Mouse (Mus musculus): ENCODE data around the gene Gm20388. TPM values are rescaled to one million over a fixed set of nuclear protein-coding genes. Genes with fewer than 3 reads are reported as not detected.

Gene Gm20388
- polyA plus RNA-seq, 1 experiment from 2014 or later: 2.5 TPM

GRCm38 (mm10) chr8:123233760-123234159 lies 3323.1 kb downstream of the Gm20388 start:
- H3K4me3 ChIP-seq: 0 out of 2 replicates have a peak overlapping the region, but pooled peaks have one; percentile 8
- H3K27me3 ChIP-seq (ENCODE audit: low read depth, poor library complexity, severe bottlenecking): peaks cover 58% of the 10 kb centered on the region
- peaks cover 19% of the 10 kb centered on the region for H3K36me3 ChIP-seq
- H3K27ac ChIP-seq: no peak overlapping the region
- WGBS: 78% methylated on average over 11 of the region's 11 CpGs
- H3K9me3 ChIP-seq (replicated peaks): no peaks in the 10 kb centered on the region
- H3K4me1 ChIP-seq: peaks cover 27% of the 10 kb centered on the region
- no peak for DNase-seq (ENCODE audit: low spot score)

GRCm38 (mm10) chr8:123234918-123235519 lies 3324.4 kb downstream of the Gm20388 start:
- no peak overlapping the region for H3K27ac ChIP-seq
- no peak for DNase-seq (ENCODE audit: low spot score)

DNA sequence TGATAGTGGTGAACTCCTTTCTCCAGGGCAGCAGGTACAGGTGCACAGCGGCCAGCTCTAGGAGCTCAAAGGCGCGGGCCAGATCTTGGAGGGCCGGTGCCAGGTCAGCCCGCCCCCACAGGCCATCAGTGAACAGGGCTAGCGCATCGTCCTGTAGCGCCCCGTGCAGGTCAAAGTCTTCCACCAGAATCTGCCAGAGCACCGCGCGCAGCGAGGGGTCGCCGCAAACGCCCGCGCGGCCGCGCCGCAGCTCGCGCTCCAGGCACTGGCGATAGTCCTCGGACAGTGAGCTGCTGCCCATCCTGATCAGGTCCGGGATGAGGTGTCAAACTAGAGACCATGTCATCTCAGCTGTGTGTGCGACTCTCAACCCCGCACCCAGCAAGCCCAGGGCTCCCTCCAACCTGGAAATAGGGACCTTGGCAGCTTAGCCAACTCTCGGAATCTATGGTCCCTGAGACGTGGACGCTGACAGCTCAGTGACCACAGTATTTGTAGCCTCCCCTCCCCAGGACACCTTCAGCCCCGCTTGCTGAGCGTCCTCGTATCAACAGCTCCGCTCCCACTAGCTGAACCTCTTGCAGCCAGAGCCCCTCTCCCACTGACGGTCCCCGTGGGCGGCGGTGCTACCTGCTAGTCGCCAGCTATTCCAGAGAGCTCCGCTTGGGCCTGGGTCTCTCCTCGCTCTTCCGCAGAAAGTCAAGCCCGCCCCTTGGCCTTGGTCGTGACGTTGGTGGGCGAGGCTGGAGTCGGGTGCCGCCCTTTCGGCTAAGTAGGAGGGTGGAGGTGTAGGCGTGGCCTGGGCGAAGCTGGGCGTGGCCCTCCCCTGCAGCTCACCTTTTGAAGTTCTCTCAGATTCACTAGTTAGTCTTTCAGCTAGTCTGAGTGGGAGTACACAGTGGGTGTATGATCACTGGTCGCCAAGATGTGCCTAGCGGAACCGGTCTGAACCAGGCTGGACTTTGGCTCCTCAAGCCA lies 3325.2 kb downstream of the Gm20388 start, which contains the start of gene Spata2l:
Spata2l (minus strand) TSS at position 714 of the 978 bp plus-strand sequence.
- WGBS: 3% methylated on average over 57 of the region's 57 CpGs
- H3K27ac ChIP-seq: no peak within 1 kb of the TSS
- H3K4me3 ChIP-seq: peak within 1 kb of the TSS; percentile 55
- peak; percentile 91 for DNase-seq (ENCODE audit: low spot score)
- H3K4me1 ChIP-seq: peaks cover 27% of the 10 kb centered on the region
- peaks cover 5% of the 10 kb centered on the region; the same call in 1 of the 2 replicates for H3K36me3 ChIP-seq
- peaks cover 58% of the 10 kb centered on the region for H3K27me3 ChIP-seq (ENCODE audit: low read depth, poor library complexity, severe bottlenecking)
- no peaks in the 10 kb centered on the region for H3K9me3 ChIP-seq (replicated peaks)

More at GRCm38 (mm10) chr8:123234918-123235519, 3324.4 kb downstream of the Gm20388 start:
- Histone ChIP-seq H3K4me3 (peak overlapping the region; percentile 55), H3K9me3 (replicated peaks) (no peaks in the 10 kb centered on the region), H3K36me3 (peaks cover 9% of the 10 kb centered on the region), H3K4me1 (peaks cover 27% of the 10 kb centered on the region), H3K27me3 (ENCODE audit: low read depth, poor library complexity, severe bottlenecking) (peaks cover 58% of the 10 kb centered on the region)
- 42% methylated on average over 13 of the region's 13 CpGs for WGBS

DNA sequence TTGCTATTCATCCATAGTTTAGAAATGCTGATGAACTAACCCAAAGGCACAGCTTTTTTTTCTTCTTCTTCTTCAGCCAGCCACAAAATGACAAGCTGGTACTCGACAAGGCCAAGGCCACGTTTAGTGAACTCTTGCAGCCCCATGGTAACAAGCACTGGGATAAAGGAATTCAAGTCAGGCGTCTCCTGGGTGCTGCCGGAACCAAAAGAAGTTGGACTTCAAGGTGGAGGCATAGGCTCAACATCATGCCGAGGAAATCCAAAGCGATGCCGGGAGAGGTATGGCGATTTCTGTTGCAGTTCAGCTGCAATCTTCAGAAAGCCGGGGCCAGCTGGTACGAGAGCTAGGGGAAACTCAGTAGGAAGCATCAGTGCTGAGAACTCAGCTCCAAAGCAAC lies 3328.8 kb downstream of the Gm20388 start:
- Histone ChIP-seq H3K27ac (no peak overlapping the region), H3K27me3 (ENCODE audit: low read depth, poor library complexity, severe bottlenecking) (peaks cover 29% of the 10 kb centered on the region), H3K9me3 (replicated peaks) (no peaks in the 10 kb centered on the region), H3K4me3 (no peak overlapping the region), H3K4me1 (peaks cover 23% of the 10 kb centered on the region), H3K36me3 (peaks cover 30% of the 10 kb centered on the region)
- WGBS: 91% methylated on average over 10 of the region's 10 CpGs
- DNase-seq (ENCODE audit: low spot score): no peak

- Histone ChIP-seq H3K27me3 (ENCODE audit: low read depth, poor library complexity, severe bottlenecking) (no peaks in the 10 kb centered on the region), H3K4me3 (no peak overlapping the region), H3K9me3 (replicated peaks) (no peaks in the 10 kb centered on the region), H3K4me1 (peaks cover 1% of the 10 kb centered on the region; the same call in 1 of the 2 replicates), H3K36me3 (peaks cover 59% of the 10 kb centered on the region), H3K27ac (no peak overlapping the region)
- no peak for DNase-seq (ENCODE audit: low spot score)
- WGBS: 83% methylated on average over 7 of the region's 7 CpGs
These were observed 3331.7 kb downstream of the Gm20388 start for GRCm38 (mm10) chr8:123242107-123242923.

DNA sequence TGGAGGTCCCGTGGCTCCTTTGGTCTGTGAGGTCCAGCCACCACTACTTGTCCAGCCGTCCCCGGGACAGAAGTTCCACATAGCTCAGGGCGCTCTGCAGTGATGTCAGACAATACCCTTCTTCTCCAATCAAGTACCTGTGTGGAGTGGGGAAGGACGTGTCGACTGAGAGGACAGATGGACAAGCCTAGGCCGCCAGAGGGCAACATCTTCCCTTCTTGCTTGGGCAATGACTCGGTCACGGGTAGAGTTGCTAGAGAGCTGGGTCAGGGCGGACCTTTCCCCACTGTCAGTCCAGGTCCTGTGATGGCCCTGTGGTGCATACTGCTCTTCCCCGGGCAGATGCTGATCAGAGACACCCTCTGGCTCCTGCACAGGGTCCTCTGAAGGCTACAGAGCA lies 3332.4 kb downstream of the Gm20388 start:
- Histone ChIP-seq H3K27ac (no peak overlapping the region), H3K4me1 (no peaks in the 10 kb centered on the region), H3K27me3 (ENCODE audit: low read depth, poor library complexity, severe bottlenecking) (no peaks in the 10 kb centered on the region), H3K36me3 (peaks cover 66% of the 10 kb centered on the region), H3K4me3 (no peak overlapping the region), H3K9me3 (replicated peaks) (no peaks in the 10 kb centered on the region)
- no peak for DNase-seq (ENCODE audit: low spot score)
- WGBS: 68% methylated on average over 11 of the region's 11 CpGs

GRCm38 (mm10) chr8:123244382-123244781 lies 3333.7 kb downstream of the Gm20388 start:
- DNase-seq (ENCODE audit: low spot score): no peak
- Histone ChIP-seq H3K9me3 (replicated peaks) (no peaks in the 10 kb centered on the region), H3K27ac (no peak overlapping the region), H3K36me3 (peaks cover 80% of the 10 kb centered on the region), H3K27me3 (ENCODE audit: low read depth, poor library complexity, severe bottlenecking) (no peaks in the 10 kb centered on the region), H3K4me1 (no peaks in the 10 kb centered on the region), H3K4me3 (no peak overlapping the region)
- WGBS: 95% methylated on average over 4 of the region's 4 CpGs

- Histone ChIP-seq H3K4me1 (no peaks in the 10 kb centered on the region), H3K4me3 (no peak overlapping the region), H3K27me3 (ENCODE audit: low read depth, poor library complexity, severe bottlenecking) (no peaks in the 10 kb centered on the region), H3K9me3 (replicated peaks) (no peaks in the 10 kb centered on the region), H3K27ac (no peak overlapping the region), H3K36me3 (peaks cover 91% of the 10 kb centered on the region)
- DNase-seq (ENCODE audit: low spot score): no peak
- 89% methylated on average over 12 of the region's 12 CpGs for WGBS
These were observed 3334.9 kb downstream of the Gm20388 start for GRCm38 (mm10) chr8:123245543-123245942.

DNA sequence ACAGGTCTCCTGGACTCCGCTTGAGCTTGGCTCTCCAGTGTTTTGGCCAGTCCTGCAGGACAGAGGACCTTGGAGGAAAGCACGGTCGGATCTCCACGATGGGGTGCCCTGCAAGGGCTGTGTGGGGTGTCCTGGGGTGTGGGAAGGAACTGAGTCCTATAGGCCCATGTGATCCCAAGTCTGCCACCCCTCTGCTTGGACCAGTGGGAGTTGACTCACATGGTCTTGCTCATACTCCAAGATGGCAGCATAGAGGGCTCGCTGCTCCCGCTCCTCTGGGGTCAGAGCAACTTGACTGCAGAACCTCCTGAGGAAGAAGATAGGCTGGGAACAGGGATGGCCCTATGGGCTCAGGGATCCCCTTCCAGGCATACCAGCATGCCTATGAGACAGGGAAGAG lies 3337.1 kb downstream of the Gm20388 start:
- DNase-seq (ENCODE audit: low spot score): no peak
- Histone ChIP-seq H3K27ac (no peak overlapping the region), H3K4me1 (peaks cover 5% of the 10 kb centered on the region), H3K27me3 (ENCODE audit: low read depth, poor library complexity, severe bottlenecking) (no peaks in the 10 kb centered on the region), H3K4me3 (no peak overlapping the region), H3K36me3 (peaks cover 92% of the 10 kb centered on the region), H3K9me3 (replicated peaks) (no peaks in the 10 kb centered on the region)
- WGBS: 97% methylated on average over 6 of the region's 6 CpGs

DNA sequence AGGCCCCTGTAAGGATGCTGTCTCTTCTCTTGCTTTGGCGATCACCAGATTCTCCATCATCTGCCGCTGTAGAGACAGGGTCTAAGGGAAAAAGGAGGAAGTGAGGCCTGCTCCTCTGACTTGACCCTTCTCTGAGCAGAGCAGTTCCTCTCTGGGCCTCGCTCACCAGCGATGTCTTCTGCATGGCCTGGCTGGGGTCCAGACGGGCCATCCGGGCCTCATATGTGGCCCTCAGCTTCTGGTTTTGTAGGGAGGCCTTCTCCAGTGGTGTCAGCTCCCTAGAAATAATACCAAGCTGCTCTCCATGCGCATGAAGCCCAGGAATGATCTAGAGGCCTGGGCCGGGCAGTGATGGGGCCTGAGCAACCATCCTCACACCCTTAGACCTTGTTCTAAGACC lies 3338.0 kb downstream of the Gm20388 start:
- WGBS: 97% methylated on average over 8 of the region's 8 CpGs

DNA sequence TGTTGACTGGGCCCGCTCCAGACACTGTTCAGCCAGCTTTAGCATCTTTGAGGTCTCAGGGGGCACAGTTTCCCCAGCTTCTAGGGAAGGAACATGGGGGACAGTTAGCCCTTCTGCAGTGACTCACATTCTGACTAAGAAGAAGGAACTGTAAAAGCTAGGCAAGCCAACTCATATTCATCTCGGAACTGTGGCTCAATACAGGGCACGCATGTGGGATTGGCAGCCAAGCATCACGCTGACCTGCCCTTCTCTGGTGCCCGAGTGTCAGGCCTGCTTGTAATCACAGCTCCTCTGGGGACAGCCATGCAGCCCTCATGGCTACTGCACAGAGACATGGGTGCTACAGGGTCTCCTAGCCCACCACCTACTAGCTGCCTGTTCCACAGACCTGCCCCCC lies 3340.3 kb downstream of the Gm20388 start:
- Histone ChIP-seq H3K36me3 (peaks cover 65% of the 10 kb centered on the region), H3K27ac (no peak overlapping the region), H3K9me3 (replicated peaks) (no peaks in the 10 kb centered on the region), H3K27me3 (ENCODE audit: low read depth, poor library complexity, severe bottlenecking) (no peaks in the 10 kb centered on the region), H3K4me1 (peaks cover 27% of the 10 kb centered on the region), H3K4me3 (no peak overlapping the region)
- WGBS: 98% methylated on average over 5 of the region's 5 CpGs
- DNase-seq (ENCODE audit: low spot score): no peak

More for the DNA sequence above, 3338.0 kb downstream of the Gm20388 start:
- H3K9me3 ChIP-seq (replicated peaks): no peaks in the 10 kb centered on the region
- DNase-seq (ENCODE audit: low spot score): no peak
- peaks cover 13% of the 10 kb centered on the region for H3K4me1 ChIP-seq
- peaks cover 84% of the 10 kb centered on the region for H3K36me3 ChIP-seq
- H3K27me3 ChIP-seq (ENCODE audit: low read depth, poor library complexity, severe bottlenecking): no peaks in the 10 kb centered on the region
- no peak overlapping the region for H3K27ac ChIP-seq
- no peak overlapping the region for H3K4me3 ChIP-seq

GRCm38 (mm10) chr8:123252925-123253324 lies 3342.3 kb downstream of the Gm20388 start:
- Histone ChIP-seq H3K4me1 (peaks cover 34% of the 10 kb centered on the region), H3K36me3 (peaks cover 65% of the 10 kb centered on the region), H3K4me3 (peak overlapping the region; percentile 86), H3K27me3 (ENCODE audit: low read depth, poor library complexity, severe bottlenecking) (no peaks in the 10 kb centered on the region), H3K27ac (peak overlapping the region; percentile 92; the same call in 1 of the 2 replicates), H3K9me3 (replicated peaks) (no peaks in the 10 kb centered on the region)
- DNase-seq (ENCODE audit: low spot score): no peak
- 52% methylated on average over 4 of the region's 4 CpGs for WGBS
